Mouse (Mus musculus) forebrain, embryonic 11.5 days (tissue): Measurements from ENCODE around the gene Ghdc. TPM values are rescaled to one million over a fixed set of nuclear protein-coding genes. Genes with fewer than 3 reads are reported as not detected.

Source experiments
- polyA plus RNA-seq: library from polyadenylated mRNA; unstranded; fragments of >200 nt; fragmentation: Nextera tagmentation; extraction: Ambion mirVana; gene quantifications from 2 replicates; pipeline ENCODE4 v1.2.1, GENCODE M21; 2014

The Ghdc gene
- polyA plus RNA-seq, 1 experiment from 2014 or later, result 2.1 TPM

Other genes with a start within 250 kb of the Ghdc start
- gene Acly, start 243.0 kb downstream of the Ghdc start, polyA plus RNA-seq, result 294 TPM in 2 replicates
- gene Ttc25, start 225.3 kb downstream of the Ghdc start, polyA plus RNA-seq, result 1.3 and 1.9 TPM in 2 replicates
- gene Cnp, start 196.1 kb downstream of the Ghdc start, polyA plus RNA-seq, result 18.3 and 20.3 TPM in 2 replicates
- gene Nkiras2, start 151.7 kb downstream of the Ghdc start, polyA plus RNA-seq, result 94.5 and 107 TPM in 2 replicates
- 95.9 and 105 TPM in 2 replicates for gene Dnajc7, start 150.8 kb downstream of the Ghdc start, polyA plus RNA-seq
- 0.16 TPM in 1 of 2 replicates, not detected in the other for gene Zfp385c, start 78.5 kb downstream of the Ghdc start, polyA plus RNA-seq
- 3.1 and 4.3 TPM in 2 replicates for gene Dhx58, start 66.7 kb downstream of the Ghdc start, polyA plus RNA-seq
- 80.7 and 82.0 TPM in 2 replicates for gene Kat2a, start 58.5 kb downstream of the Ghdc start, polyA plus RNA-seq
- gene Hspb9, start 57.1 kb downstream of the Ghdc start, polyA plus RNA-seq, result 0.36 and 0.45 TPM in 2 replicates
- gene Rab5c, start 32.7 kb downstream of the Ghdc start, polyA plus RNA-seq, result 39.4 and 50.5 TPM in 2 replicates
- 2.7 and 3.1 TPM in 2 replicates for gene Kcnh4, start 11.0 kb downstream of the Ghdc start, polyA plus RNA-seq
- gene Hcrt, start 8.0 kb downstream of the Ghdc start, polyA plus RNA-seq, result not detected in 2 replicates
- gene Stat5b, start 79.8 kb upstream of the Ghdc start, polyA plus RNA-seq, result 18.7 and 19.1 TPM in 2 replicates
- 1.3 and 1.5 TPM in 2 replicates for gene Stat5a, start 88.4 kb upstream of the Ghdc start, polyA plus RNA-seq
- 26.2 and 27.8 TPM in 2 replicates for gene Stat3, start 168.6 kb upstream of the Ghdc start, polyA plus RNA-seq
- 11.8 and 14.2 TPM in 2 replicates for gene Cavin1, start 199.9 kb upstream of the Ghdc start, polyA plus RNA-seq
- gene Atp6v0a1, start 238.5 kb upstream of the Ghdc start, polyA plus RNA-seq, result 44.7 and 47.0 TPM in 2 replicates